Mouse (Mus musculus) hindbrain, embryonic 13.5 days (tissue): ENCODE data around the gene Otop2. TPM values are rescaled to one million over a fixed set of nuclear protein-coding genes. Genes with fewer than 3 reads are reported as not detected.

Source experiments
- ATAC-seq: fragments of 200-750 bp; cut with Nextera tagmentation; 2 replicates; pipeline ENCODE4 v1.8.0; 2017; ENCODE audit warnings: moderate TSS enrichment; ENCODE audit not compliant: low FRiP score
- H3K27ac ChIP-seq: fragments of 300-500 bp; sonication (generic); 2 replicates; pipeline ENCODE4 v1.5.1; 2015; ENCODE audit warnings: inconsistent platforms, mild to moderate bottlenecking, moderate library complexity
- H3K27me3 ChIP-seq: fragments of 300-500 bp; sonication (generic); 2 replicates; pipeline ENCODE4 v1.6.1; 2015; ENCODE audit warnings: mild to moderate bottlenecking, inconsistent platforms
- H3K36me3 ChIP-seq: fragments of 300-500 bp; sonication (generic); 2 replicates; pipeline ENCODE4 v1.6.1; 2015; ENCODE audit warnings: mild to moderate bottlenecking, inconsistent platforms
- H3K4me1 ChIP-seq: fragments of 300-500 bp; sonication (generic); replicated peaks from 2 replicates; pipeline ENCODE4 v1.6.1; 2015; ENCODE audit warnings: inconsistent platforms
- H3K4me2 ChIP-seq: fragments of 300-500 bp; sonication (generic); 2 replicates; pipeline ENCODE4 v1.6.1; 2015; ENCODE audit warnings: inconsistent platforms, mild to moderate bottlenecking, moderate library complexity
- H3K4me3 ChIP-seq: fragments of 300-500 bp; sonication (generic); 2 replicates; pipeline ENCODE4 v1.5.1; 2015; ENCODE audit warnings: mild to moderate bottlenecking, inconsistent platforms
- H3K9ac ChIP-seq: fragments of 300-500 bp; sonication (generic); 2 replicates; pipeline ENCODE4 v1.6.1; 2015; ENCODE audit warnings: mild to moderate bottlenecking, inconsistent platforms
- H3K9me3 ChIP-seq: fragments of 300-500 bp; sonication (generic); 2 replicates; pipeline ENCODE4 v1.6.1; 2016; ENCODE audit warnings: inconsistent platforms
- WGBS: fragments of 180-500 bp; shearing (Covaris S2); methylation state at CpG from one replicate; pipeline ENCODE4 v1.1.7; 2015; 5-methylcytosine and 5-hydroxymethylcytosine counted together
- polyA plus RNA-seq: library from polyadenylated mRNA; unstranded; fragments of >200 nt; fragmentation: Nextera tagmentation; extraction: Ambion mirVana; gene quantifications from 2 replicates; pipeline ENCODE4 v1.2.1, GENCODE M21; 2015

The Otop2 gene
- polyA plus RNA-seq, 1 experiment from 2014 or later: not detected

GRCm38 (mm10) chr11:115337826-115338225, 30.9 kb downstream of the Otop2 start:
- Histone ChIP-seq H3K4me2 (no peak overlapping the region), H3K4me1 (peaks cover 12% of the 10 kb centered on the region), H3K9me3 (no peaks in the 10 kb centered on the region), H3K9ac (no peak overlapping the region), H3K27me3 (peaks cover 75% of the 10 kb centered on the region), H3K27ac (no peak overlapping the region), H3K4me3 (no peak overlapping the region), H3K36me3 (no peaks in the 10 kb centered on the region)
- no peak for ATAC-seq
- 42% methylated on average over 1 of the region's 1 CpGs for WGBS

- H3K9ac ChIP-seq: no peak overlapping the region
- no peak overlapping the region for H3K4me3 ChIP-seq
- 0 out of 2 replicates have a peak, but pooled peaks cover 4% of the 10 kb centered on the region for H3K4me1 ChIP-seq
- 74% methylated on average over 2 of the region's 2 CpGs for WGBS
- no peak for ATAC-seq
- no peak overlapping the region for H3K27ac ChIP-seq
- H3K27me3 ChIP-seq: peaks cover 60% of the 10 kb centered on the region
- no peak overlapping the region for H3K4me2 ChIP-seq
- H3K36me3 ChIP-seq: no peaks in the 10 kb centered on the region
- no peaks in the 10 kb centered on the region for H3K9me3 ChIP-seq
Observed at GRCm38 (mm10) chr11:115341246-115341645, 34.3 kb downstream of the Otop2 start.

- Histone ChIP-seq H3K27me3 (peaks cover 54% of the 10 kb centered on the region), H3K36me3 (no peaks in the 10 kb centered on the region), H3K4me1 (0 out of 2 replicates have a peak, but pooled peaks cover 4% of the 10 kb centered on the region), H3K4me2 (no peak overlapping the region), H3K4me3 (no peak overlapping the region), H3K9ac (no peak overlapping the region), H3K9me3 (no peaks in the 10 kb centered on the region), H3K27ac (no peak overlapping the region)
- 66% methylated on average over 6 of the region's 6 CpGs for WGBS
- ATAC-seq: no peak
Observed at GRCm38 (mm10) chr11:115341866-115342265, 34.9 kb downstream of the Otop2 start.

- H3K27me3 ChIP-seq: peaks cover 42% of the 10 kb centered on the region
- no peak overlapping the region for H3K4me2 ChIP-seq
- ATAC-seq: no peak
- H3K27ac ChIP-seq: no peak overlapping the region
- 14% methylated on average over 12 of the region's 12 CpGs for WGBS
- peaks cover 23% of the 10 kb centered on the region for H3K36me3 ChIP-seq
- no peaks in the 10 kb centered on the region for H3K9me3 ChIP-seq
- no peak overlapping the region for H3K4me3 ChIP-seq
- H3K9ac ChIP-seq: no peak overlapping the region
- 0 out of 2 replicates have a peak, but pooled peaks cover 4% of the 10 kb centered on the region for H3K4me1 ChIP-seq
Observed at GRCm38 (mm10) chr11:115344967-115345366, 38.0 kb downstream of the Otop2 start.

GRCm38 (mm10) chr11:115345515-115345914, 38.6 kb downstream of the Otop2 start:
- ATAC-seq: no peak
- Histone ChIP-seq H3K9me3 (no peaks in the 10 kb centered on the region), H3K9ac (no peak overlapping the region), H3K4me2 (no peak overlapping the region), H3K27ac (no peak overlapping the region), H3K4me3 (no peak overlapping the region), H3K27me3 (peaks cover 38% of the 10 kb centered on the region), H3K36me3 (peaks cover 28% of the 10 kb centered on the region), H3K4me1 (0 out of 2 replicates have a peak, but pooled peaks cover 4% of the 10 kb centered on the region)
- 46% methylated on average over 7 of the region's 7 CpGs for WGBS

GRCm38 (mm10) chr11:115348681-115349248, 41.8 kb downstream of the Otop2 start:
- no peak overlapping the region for H3K4me3 ChIP-seq
- 67% methylated on average over 17 of the region's 17 CpGs for WGBS
- peaks cover 60% of the 10 kb centered on the region for H3K36me3 ChIP-seq
- H3K4me2 ChIP-seq: no peak overlapping the region
- H3K27me3 ChIP-seq: peaks cover 26% of the 10 kb centered on the region
- H3K27ac ChIP-seq: no peak overlapping the region
- no peak overlapping the region for H3K9ac ChIP-seq
- 0 out of 2 replicates have a peak, but pooled peaks cover 4% of the 10 kb centered on the region for H3K4me1 ChIP-seq
- H3K9me3 ChIP-seq: no peaks in the 10 kb centered on the region
- no peak for ATAC-seq

- peaks cover 17% of the 10 kb centered on the region for H3K27me3 ChIP-seq
- H3K9me3 ChIP-seq: no peaks in the 10 kb centered on the region
- H3K9ac ChIP-seq: no peak overlapping the region
- H3K27ac ChIP-seq: no peak overlapping the region
- no peak for ATAC-seq
- H3K4me1 ChIP-seq: no peaks in the 10 kb centered on the region
- H3K36me3 ChIP-seq: peaks cover 66% of the 10 kb centered on the region
- 73% methylated on average over 4 of the region's 4 CpGs for WGBS
- no peak overlapping the region for H3K4me2 ChIP-seq
- H3K4me3 ChIP-seq: no peak overlapping the region
Observed at GRCm38 (mm10) chr11:115349976-115350375, 43.0 kb downstream of the Otop2 start.

GRCm38 (mm10) chr11:115353375-115353774, 46.4 kb downstream of the Otop2 start:
- 92% methylated on average over 5 of the region's 5 CpGs for WGBS
- no peak for ATAC-seq
- H3K36me3 ChIP-seq: peaks cover 80% of the 10 kb centered on the region
- H3K27me3 ChIP-seq: peaks cover 31% of the 10 kb centered on the region
- no peak overlapping the region for H3K4me2 ChIP-seq
- no peak overlapping the region for H3K4me3 ChIP-seq
- H3K27ac ChIP-seq: no peak overlapping the region
- H3K9me3 ChIP-seq: no peaks in the 10 kb centered on the region
- H3K4me1 ChIP-seq: no peaks in the 10 kb centered on the region
- H3K9ac ChIP-seq: no peak overlapping the region

GRCm38 (mm10) chr11:115354183-115354582, 47.2 kb downstream of the Otop2 start:
- Histone ChIP-seq H3K4me3 (no peak overlapping the region), H3K27me3 (peaks cover 26% of the 10 kb centered on the region), H3K4me1 (peaks cover 8% of the 10 kb centered on the region), H3K36me3 (peaks cover 72% of the 10 kb centered on the region), H3K4me2 (no peak overlapping the region), H3K9ac (no peak overlapping the region), H3K9me3 (no peaks in the 10 kb centered on the region), H3K27ac (no peak overlapping the region)
- peak; percentile 27; the same call in 1 of the 2 replicates for ATAC-seq
- 8% methylated on average over 8 of the region's 8 CpGs for WGBS

GRCm38 (mm10) chr11:115358468-115358867, 51.5 kb downstream of the Otop2 start:
- H3K4me1 ChIP-seq: peaks cover 16% of the 10 kb centered on the region
- peaks cover 30% of the 10 kb centered on the region for H3K36me3 ChIP-seq
- H3K9me3 ChIP-seq: no peaks in the 10 kb centered on the region
- no peak overlapping the region for H3K4me2 ChIP-seq
- H3K27ac ChIP-seq: peak overlapping the region; percentile 73
- ATAC-seq: 0 out of 2 replicates have a peak, but pooled peaks have one; percentile 50
- H3K9ac ChIP-seq: peak overlapping the region; percentile 53
- no peak overlapping the region for H3K4me3 ChIP-seq
- H3K27me3 ChIP-seq: peaks cover 23% of the 10 kb centered on the region
- WGBS: 23% methylated on average over 5 of the region's 5 CpGs

GRCm38 (mm10) chr11:115359293-115359692, 52.3 kb downstream of the Otop2 start:
- H3K27ac ChIP-seq: peak overlapping the region; percentile 73
- H3K9me3 ChIP-seq: no peaks in the 10 kb centered on the region
- no peak overlapping the region for H3K4me3 ChIP-seq
- no peak for ATAC-seq
- 18% methylated on average over 3 of the region's 3 CpGs for WGBS
- 0 out of 2 replicates have a peak overlapping the region, but pooled peaks have one; percentile 10 for H3K4me2 ChIP-seq
- H3K36me3 ChIP-seq: peaks cover 27% of the 10 kb centered on the region
- H3K27me3 ChIP-seq: peaks cover 23% of the 10 kb centered on the region
- H3K4me1 ChIP-seq: peaks cover 22% of the 10 kb centered on the region
- peak overlapping the region; percentile 53 for H3K9ac ChIP-seq

- H3K9ac ChIP-seq: peak overlapping the region; percentile 53; the same call in 1 of the 2 replicates
- WGBS: 59% methylated on average over 6 of the region's 6 CpGs
- no peak overlapping the region for H3K4me2 ChIP-seq
- H3K27me3 ChIP-seq: peaks cover 23% of the 10 kb centered on the region
- peak overlapping the region; percentile 73 for H3K27ac ChIP-seq
- H3K9me3 ChIP-seq: no peaks in the 10 kb centered on the region
- no peak overlapping the region for H3K4me3 ChIP-seq
- no peak for ATAC-seq
- H3K4me1 ChIP-seq: peaks cover 22% of the 10 kb centered on the region
- peaks cover 24% of the 10 kb centered on the region for H3K36me3 ChIP-seq
Observed at GRCm38 (mm10) chr11:115359726-115360125, 52.8 kb downstream of the Otop2 start.

GRCm38 (mm10) chr11:115364136-115364535, 57.2 kb downstream of the Otop2 start:
- no peak overlapping the region for H3K4me3 ChIP-seq

More at GRCm38 (mm10) chr11:115364136-115364535, 57.2 kb downstream of the Otop2 start:
- no peak for ATAC-seq
- H3K36me3 ChIP-seq: no peaks in the 10 kb centered on the region; the same call in 1 of the 2 replicates
- WGBS: 90% methylated on average over 3 of the region's 3 CpGs
- peaks cover 42% of the 10 kb centered on the region for H3K4me1 ChIP-seq
- H3K27me3 ChIP-seq: 0 out of 2 replicates have a peak, but pooled peaks cover 18% of the 10 kb centered on the region
- H3K4me2 ChIP-seq: no peak overlapping the region
- H3K9me3 ChIP-seq: no peaks in the 10 kb centered on the region
- H3K27ac ChIP-seq: no peak overlapping the region
- H3K9ac ChIP-seq: no peak overlapping the region
